Mouse (Mus musculus): Measurements from ENCODE around the gene Gm20532. TPM values are rescaled to one million over a fixed set of nuclear protein-coding genes. Genes with fewer than 3 reads are reported as not detected.
A peak's percentile ranks its signal among the peaks of the same experiment; 100 is the strongest.

The Gm20532 gene
- polyA plus RNA-seq, 1 experiment from 2014 or later: not detected

DNA sequence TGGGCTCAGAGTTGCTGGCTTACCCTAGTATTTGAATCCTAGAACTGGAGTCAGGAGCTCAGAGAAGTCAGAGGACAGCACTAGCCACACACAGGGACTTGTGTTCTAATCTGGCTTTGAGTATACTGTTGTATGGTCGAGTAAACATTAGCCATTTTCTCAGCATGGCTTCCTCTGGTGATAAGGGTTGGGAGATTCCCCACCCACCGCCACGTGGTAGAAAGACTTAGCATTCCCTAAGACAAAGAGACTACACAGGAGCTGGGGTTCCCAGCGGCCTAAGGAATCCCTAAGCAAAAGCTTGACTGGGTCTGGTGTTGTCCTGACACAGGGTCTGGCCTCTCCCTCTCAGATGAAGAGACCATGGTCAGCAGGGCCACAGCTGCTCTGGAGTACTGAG lies 10.0 kb upstream of the Gm20532 start:
- Histone ChIP-seq H3K27ac (ENCODE audit: low read length) (peak overlapping the region; percentile 85), H3K4me3 (ENCODE audit: low read length) (no peak overlapping the region), H3K9ac (ENCODE audit: low read length) (no peak overlapping the region), H3K4me1 (ENCODE audit: control insufficient read depth, insufficient read depth, low read length) (peaks cover 36% of the 10 kb centered on the region), H3K36me3 (ENCODE audit: control insufficient read depth, insufficient read depth) (no peaks in the 10 kb centered on the region), H3K4me2 (ENCODE audit: low read depth, low read length) (no peak overlapping the region), H3K9me3 (replicated peaks; ENCODE audit: control insufficient read depth, low read length) (no peaks in the 10 kb centered on the region), H3K27me3 (ENCODE audit: control insufficient read depth, insufficient read depth, low read length) (no peaks in the 10 kb centered on the region)
- WGBS: 52% methylated on average over 4 of the region's 4 CpGs
- no peak for ATAC-seq (replicated peaks; ENCODE audit: extremely low read depth, insufficient read depth, low FRiP score)

- Histone ChIP-seq H3K9me3 (replicated peaks; ENCODE audit: control insufficient read depth, low read length) (no peaks in the 10 kb centered on the region), H3K27me3 (ENCODE audit: control insufficient read depth, insufficient read depth, low read length) (no peaks in the 10 kb centered on the region), H3K4me2 (ENCODE audit: low read depth, low read length) (peak overlapping the region; percentile 8; the same call in 1 of the 2 replicates), H3K9ac (ENCODE audit: low read length) (peak overlapping the region; percentile 31; the same call in 1 of the 2 replicates), H3K4me3 (ENCODE audit: low read length) (no peak overlapping the region), H3K4me1 (ENCODE audit: control insufficient read depth, insufficient read depth, low read length) (peaks cover 27% of the 10 kb centered on the region), H3K36me3 (ENCODE audit: control insufficient read depth, insufficient read depth) (no peaks in the 10 kb centered on the region), H3K27ac (ENCODE audit: low read length) (peak overlapping the region; percentile 85)
- 47% methylated on average over 6 of the region's 6 CpGs for WGBS
- ATAC-seq (replicated peaks; ENCODE audit: extremely low read depth, insufficient read depth, low FRiP score): peak; percentile 65
Observed at GRCm38 (mm10) chr2:26578369-26578768, 8.1 kb upstream of the Gm20532 start.

DNA sequence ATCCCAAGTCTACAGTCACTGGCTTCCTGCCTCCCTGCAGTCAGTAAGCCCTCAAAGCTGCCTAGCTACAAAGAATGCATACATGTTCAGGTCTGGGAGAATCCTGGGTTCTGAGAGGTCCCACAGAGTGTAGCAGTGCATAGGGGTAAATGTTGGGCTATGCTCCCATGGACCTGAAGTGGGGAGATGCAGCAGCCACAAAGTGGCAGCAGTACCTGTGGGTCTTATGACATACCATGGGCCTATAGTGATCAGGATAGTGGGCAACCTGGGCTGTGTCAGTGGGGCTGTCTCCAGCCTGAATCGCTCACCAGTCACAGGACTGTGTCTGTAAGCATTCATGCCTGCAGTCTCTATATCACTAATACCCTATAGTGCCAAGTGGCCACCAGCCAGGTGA lies 6.7 kb upstream of the Gm20532 start, which contains the start of gene Egfl7:
TSS of gene Egfl7 (plus strand) at position 301 of the 400 bp plus-strand sequence.
- H3K9me3 ChIP-seq (replicated peaks; ENCODE audit: control insufficient read depth, low read length): no peaks in the 10 kb centered on the region
- H3K36me3 ChIP-seq (ENCODE audit: control insufficient read depth, insufficient read depth): no peaks in the 10 kb centered on the region
- ATAC-seq (replicated peaks; ENCODE audit: extremely low read depth, insufficient read depth, low FRiP score): no peak
- peak within 1 kb of the TSS; percentile 22; the same call in 1 of the 2 replicates for H3K4me2 ChIP-seq (ENCODE audit: low read depth, low read length)
- H3K4me1 ChIP-seq (ENCODE audit: control insufficient read depth, insufficient read depth, low read length): peaks cover 13% of the 10 kb centered on the region
- WGBS: 83% methylated on average over 1 of the region's 1 CpGs
- H3K9ac ChIP-seq (ENCODE audit: low read length): no peak within 1 kb of the TSS
- H3K27ac ChIP-seq (ENCODE audit: low read length): peak within 1 kb of the TSS; percentile 73
- no peak within 1 kb of the TSS for H3K4me3 ChIP-seq (ENCODE audit: low read length)
- no peaks in the 10 kb centered on the region for H3K27me3 ChIP-seq (ENCODE audit: control insufficient read depth, insufficient read depth, low read length)

DNA sequence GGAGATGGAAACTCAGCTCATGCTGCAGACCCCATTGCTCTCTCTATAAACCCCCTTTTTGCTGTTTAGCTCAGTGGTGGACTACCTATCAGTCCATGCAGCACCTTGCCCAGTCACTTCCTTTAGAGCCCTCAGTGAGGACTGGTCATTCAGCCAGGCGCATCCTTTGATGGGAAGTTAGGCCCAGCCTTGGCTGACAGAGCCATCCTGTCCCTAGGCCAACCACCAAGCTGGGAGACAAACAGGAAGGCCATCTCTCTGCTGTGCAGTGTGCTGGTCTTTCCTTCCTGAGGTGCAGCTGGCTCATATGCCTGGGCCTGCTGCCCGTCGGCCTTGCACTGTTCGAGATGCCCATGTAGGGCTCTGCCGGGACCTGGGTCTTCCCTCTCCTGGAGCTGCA lies 5.7 kb upstream of the Gm20532 start:
- WGBS: 71% methylated on average over 5 of the region's 5 CpGs
- Histone ChIP-seq H3K4me2 (ENCODE audit: low read depth, low read length) (no peak overlapping the region), H3K9me3 (replicated peaks; ENCODE audit: control insufficient read depth, low read length) (no peaks in the 10 kb centered on the region), H3K27me3 (ENCODE audit: control insufficient read depth, insufficient read depth, low read length) (no peaks in the 10 kb centered on the region), H3K4me1 (ENCODE audit: control insufficient read depth, insufficient read depth, low read length) (peaks cover 7% of the 10 kb centered on the region), H3K4me3 (ENCODE audit: low read length) (no peak overlapping the region), H3K9ac (ENCODE audit: low read length) (no peak overlapping the region), H3K27ac (ENCODE audit: low read length) (peak overlapping the region; percentile 28; the same call in 1 of the 2 replicates), H3K36me3 (ENCODE audit: control insufficient read depth, insufficient read depth) (no peaks in the 10 kb centered on the region)
- no peak for ATAC-seq (replicated peaks; ENCODE audit: extremely low read depth, insufficient read depth, low FRiP score)

- no peak for ATAC-seq (replicated peaks; ENCODE audit: extremely low read depth, insufficient read depth, low FRiP score)
- peak overlapping the region; percentile 76 for H3K27ac ChIP-seq (ENCODE audit: low read length)
- no peak overlapping the region for H3K9ac ChIP-seq (ENCODE audit: low read length)
- H3K4me2 ChIP-seq (ENCODE audit: low read depth, low read length): no peak overlapping the region
- 63% methylated on average over 2 of the region's 2 CpGs for whole genome bisulfite sequencing
- no peaks in the 10 kb centered on the region for H3K36me3 ChIP-seq (ENCODE audit: control insufficient read depth, insufficient read depth)
- H3K4me1 ChIP-seq (ENCODE audit: control insufficient read depth, insufficient read depth, low read length): peaks cover 9% of the 10 kb centered on the region
- H3K27me3 ChIP-seq (ENCODE audit: control insufficient read depth, insufficient read depth, low read length): no peaks in the 10 kb centered on the region
- H3K9me3 ChIP-seq (replicated peaks; ENCODE audit: control insufficient read depth, low read length): no peaks in the 10 kb centered on the region
- H3K4me3 ChIP-seq (ENCODE audit: low read length): no peak overlapping the region
Observed at GRCm38 (mm10) chr2:26582203-26582602, 4.2 kb upstream of the Gm20532 start.

DNA sequence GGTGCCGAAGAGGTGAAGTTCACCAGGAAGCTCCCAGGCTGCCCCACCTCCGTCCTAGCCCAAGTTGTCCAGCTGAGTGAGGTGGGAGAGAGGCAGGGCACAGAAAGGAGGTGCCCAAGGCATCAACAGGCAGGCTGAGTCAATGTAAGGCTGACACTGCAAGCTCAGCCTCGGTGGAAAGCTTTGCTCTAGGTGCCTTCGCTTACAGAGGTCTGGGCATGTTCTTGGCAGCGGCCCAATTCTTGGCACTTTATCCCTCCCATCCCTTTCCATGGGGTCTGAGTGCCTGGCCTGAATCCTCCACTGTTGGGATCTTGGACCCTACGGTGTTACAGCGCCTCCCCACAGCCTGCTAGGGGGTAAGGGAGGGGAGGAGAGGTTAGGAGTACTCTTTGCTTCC lies 3.7 kb upstream of the Gm20532 start:
- Histone ChIP-seq H3K27me3 (ENCODE audit: control insufficient read depth, insufficient read depth, low read length) (no peaks in the 10 kb centered on the region; the same call in 1 of the 2 replicates), H3K9ac (ENCODE audit: low read length) (no peak overlapping the region), H3K4me1 (ENCODE audit: control insufficient read depth, insufficient read depth, low read length) (peaks cover 9% of the 10 kb centered on the region), H3K9me3 (replicated peaks; ENCODE audit: control insufficient read depth, low read length) (no peaks in the 10 kb centered on the region), H3K4me2 (ENCODE audit: low read depth, low read length) (peak overlapping the region; percentile 32; the same call in 1 of the 2 replicates), H3K36me3 (ENCODE audit: control insufficient read depth, insufficient read depth) (no peaks in the 10 kb centered on the region), H3K4me3 (ENCODE audit: low read length) (no peak overlapping the region), H3K27ac (ENCODE audit: low read length) (peak overlapping the region; percentile 76)
- 55% methylated on average over 7 of the region's 7 CpGs for WGBS
- ATAC-seq (replicated peaks; ENCODE audit: extremely low read depth, insufficient read depth, low FRiP score): no peak

GRCm38 (mm10) chr2:26583640-26584039 lies 2.8 kb upstream of the Gm20532 start:
- Histone ChIP-seq H3K36me3 (ENCODE audit: control insufficient read depth, insufficient read depth) (no peaks in the 10 kb centered on the region), H3K9ac (ENCODE audit: low read length) (peak overlapping the region; percentile 65), H3K4me1 (ENCODE audit: control insufficient read depth, insufficient read depth, low read length) (peaks cover 17% of the 10 kb centered on the region), H3K27ac (ENCODE audit: low read length) (peak overlapping the region; percentile 83), H3K4me3 (ENCODE audit: low read length) (peak overlapping the region; percentile 73), H3K9me3 (replicated peaks; ENCODE audit: control insufficient read depth, low read length) (no peaks in the 10 kb centered on the region), H3K27me3 (ENCODE audit: control insufficient read depth, insufficient read depth, low read length) (no peaks in the 10 kb centered on the region; the same call in 1 of the 2 replicates), H3K4me2 (ENCODE audit: low read depth, low read length) (no peak overlapping the region; the same call in 1 of the 2 replicates)
- 33% methylated on average over 11 of the region's 11 CpGs for WGBS
- peak; percentile 45 for ATAC-seq (replicated peaks; ENCODE audit: extremely low read depth, insufficient read depth, low FRiP score)

DNA sequence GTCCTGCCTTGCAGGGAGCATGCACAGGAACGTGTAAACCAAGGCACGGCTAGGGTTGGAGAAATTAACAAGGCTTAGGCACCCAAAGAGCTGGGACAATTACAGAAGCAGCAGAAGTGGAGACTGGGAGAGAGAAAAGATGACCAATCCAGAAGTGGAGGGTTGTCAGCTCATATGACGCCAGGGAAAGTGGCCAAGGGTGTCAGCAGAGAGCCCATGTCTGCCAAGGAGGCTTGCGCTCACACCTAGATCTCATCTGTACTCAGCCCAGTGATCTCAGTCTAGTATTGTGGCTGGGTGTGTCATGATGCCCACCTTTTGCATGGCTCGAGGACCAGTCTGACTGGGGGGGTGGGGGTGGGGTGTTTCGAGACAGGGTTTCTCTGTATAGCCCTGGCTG lies 726 bp upstream of the Gm20532 start:
- Histone ChIP-seq H3K9me3 (replicated peaks; ENCODE audit: control insufficient read depth, low read length) (no peaks in the 10 kb centered on the region), H3K4me2 (ENCODE audit: low read depth, low read length) (no peak overlapping the region), H3K9ac (ENCODE audit: low read length) (peak overlapping the region; percentile 83), H3K27me3 (ENCODE audit: control insufficient read depth, insufficient read depth, low read length) (no peaks in the 10 kb centered on the region; the same call in 1 of the 2 replicates), H3K4me3 (ENCODE audit: low read length) (peak overlapping the region; percentile 73), H3K27ac (ENCODE audit: low read length) (peak overlapping the region; percentile 81), H3K36me3 (ENCODE audit: control insufficient read depth, insufficient read depth) (no peaks in the 10 kb centered on the region; the same call in 1 of the 2 replicates), H3K4me1 (ENCODE audit: control insufficient read depth, insufficient read depth, low read length) (peaks cover 19% of the 10 kb centered on the region)
- WGBS: 51% methylated on average over 6 of the region's 6 CpGs
- ATAC-seq (replicated peaks; ENCODE audit: extremely low read depth, insufficient read depth, low FRiP score): no peak

GRCm38 (mm10) chr2:26587044-26587405 lies 586 bp downstream of the Gm20532 start:
- peak overlapping the region; percentile 73 for H3K4me3 ChIP-seq (ENCODE audit: low read length)
- peaks cover 3% of the 10 kb centered on the region; the same call in 1 of the 2 replicates for H3K36me3 ChIP-seq (ENCODE audit: control insufficient read depth, insufficient read depth)
- peak overlapping the region; percentile 81 for H3K4me2 ChIP-seq (ENCODE audit: low read depth, low read length)
- H3K27me3 ChIP-seq (ENCODE audit: control insufficient read depth, insufficient read depth, low read length): no peaks in the 10 kb centered on the region; the same call in 1 of the 2 replicates
- WGBS: 4% methylated on average over 11 of the region's 11 CpGs
- ATAC-seq (replicated peaks; ENCODE audit: extremely low read depth, insufficient read depth, low FRiP score): no peak; the same call in 1 of the 2 replicates
- H3K9me3 ChIP-seq (replicated peaks; ENCODE audit: control insufficient read depth, low read length): no peaks in the 10 kb centered on the region
- peaks cover 24% of the 10 kb centered on the region for H3K4me1 ChIP-seq (ENCODE audit: control insufficient read depth, insufficient read depth, low read length)
- peak overlapping the region; percentile 81 for H3K27ac ChIP-seq (ENCODE audit: low read length)
- H3K9ac ChIP-seq (ENCODE audit: low read length): peak overlapping the region; percentile 83
